Mouse (Mus musculus): ENCODE results near the gene Neb.
A peak's percentile ranks its signal among the peaks of the same experiment; 100 is the strongest.

Neb gene

DNA sequence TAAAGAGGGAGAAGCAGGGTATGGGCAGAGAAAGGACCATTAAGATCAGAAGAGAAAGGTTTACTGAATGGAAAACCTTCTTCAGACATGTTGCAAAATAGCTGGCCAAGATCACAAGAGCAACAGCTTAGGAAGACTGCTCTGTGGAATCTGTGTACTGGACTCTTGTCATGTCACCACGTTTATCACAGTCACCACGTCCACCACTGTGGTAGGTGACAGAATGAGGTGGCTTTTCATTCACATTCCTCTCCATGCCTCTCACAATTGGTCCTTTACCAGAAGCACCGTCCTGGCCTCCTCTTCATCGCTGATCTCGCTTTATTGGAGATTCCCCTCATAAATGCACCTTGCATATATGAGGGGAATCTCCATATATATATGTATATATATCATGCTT lies 71.6 kb downstream of the Neb start:
- no peak for DNase-seq (ENCODE audit: low spot score in 2 of 2)

GRCm38 (mm10) chr2:52304554-52304953 lies 73.7 kb downstream of the Neb start:
- DNase-seq (ENCODE audit: low spot score in 2 of 2) = no peak

GRCm38 (mm10) chr2:52303405-52303804 lies 74.9 kb downstream of the Neb start:
- no peak for DNase-seq (ENCODE audit: low spot score in 2 of 2)

GRCm38 (mm10) chr2:52297969-52298368 lies 80.3 kb downstream of the Neb start:
- no peak for DNase-seq (ENCODE audit: low spot score in 2 of 2)

- DNase-seq (ENCODE audit: low spot score in 2 of 2) = no peak
Measured at GRCm38 (mm10) chr2:52296779-52297178, 81.5 kb downstream of the Neb start.

DNA sequence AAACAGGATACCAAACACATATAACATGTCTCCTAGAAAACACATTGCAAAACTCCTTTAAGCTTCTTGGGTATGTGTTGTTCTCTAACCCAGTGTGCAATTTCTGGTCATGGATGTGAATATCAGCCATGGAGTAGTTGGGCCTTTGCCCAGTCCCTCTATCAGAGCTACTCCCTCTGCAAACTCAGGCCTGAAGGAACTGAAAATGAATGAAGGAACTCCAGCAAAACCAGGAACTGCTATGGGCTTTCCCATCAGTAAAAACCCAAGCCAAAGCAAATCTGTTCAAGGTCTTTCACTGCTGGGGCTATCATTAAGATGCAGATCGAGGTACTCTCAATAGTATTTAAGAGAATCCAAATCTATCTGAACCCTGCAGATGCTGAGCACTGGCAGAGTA lies 90.8 kb downstream of the Neb start:
- no peak for DNase-seq (ENCODE audit: low spot score in 2 of 2)

- no peak for DNase-seq (ENCODE audit: low spot score in 2 of 2)
Measured at GRCm38 (mm10) chr2:52286421-52286820, 91.9 kb downstream of the Neb start.

- DNase-seq (ENCODE audit: low spot score in 2 of 2) = no peak
Measured at GRCm38 (mm10) chr2:52272146-52272545, 106.1 kb downstream of the Neb start.

GRCm38 (mm10) chr2:52270911-52271310 lies 107.4 kb downstream of the Neb start:
- DNase-seq (ENCODE audit: low spot score in 2 of 2) = no peak

DNA sequence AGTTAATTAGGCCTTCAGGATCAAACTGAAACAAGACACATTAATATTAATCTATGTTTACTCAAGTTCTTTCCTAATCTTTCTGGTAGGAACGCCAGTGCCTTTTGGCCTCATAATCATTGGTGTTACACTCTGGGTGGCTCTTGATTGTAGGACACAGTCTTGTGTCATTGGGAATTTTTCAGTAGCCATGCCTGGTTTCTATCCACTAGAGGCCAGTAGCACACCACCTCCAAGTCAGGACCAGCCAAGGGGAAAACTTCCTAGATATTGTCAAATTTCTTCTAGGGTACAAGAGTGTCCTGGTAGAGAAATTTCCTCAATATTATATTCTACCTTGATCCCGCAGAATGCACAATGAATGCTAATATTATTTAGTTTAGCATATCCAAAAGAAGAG lies 116.1 kb downstream of the Neb start:
- peak; percentile 5 to 6 for DNase-seq (ENCODE audit: low spot score in 2 of 2)

- no peak for DNase-seq (ENCODE audit: low spot score in 2 of 2)
Measured at GRCm38 (mm10) chr2:52252037-52252436, 126.2 kb downstream of the Neb start.

DNA sequence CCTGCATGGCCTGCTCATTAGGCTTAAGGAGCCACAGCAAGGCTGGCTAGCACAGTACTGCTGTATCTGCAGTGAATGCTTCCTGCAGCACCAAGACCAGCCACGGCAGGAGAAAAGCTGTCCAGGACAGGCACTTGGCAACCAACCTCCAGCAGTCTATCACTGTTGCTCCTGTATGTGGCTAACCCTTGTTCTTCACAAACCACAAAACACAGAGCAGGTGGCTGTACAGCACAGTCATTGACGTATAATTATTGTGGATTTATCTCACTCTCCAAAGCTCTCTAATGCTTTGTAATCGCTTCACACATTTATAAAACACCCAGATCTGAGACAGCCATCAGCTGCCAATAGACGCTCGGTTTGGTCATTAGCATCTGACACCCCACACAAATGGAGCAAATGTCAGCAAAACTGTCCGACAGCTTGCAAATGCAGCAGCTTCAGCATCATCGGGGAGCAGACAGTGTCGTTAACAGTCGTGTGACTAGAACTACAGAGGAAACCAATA lies 129.9 kb downstream of the Neb start:
- no peak for DNase-seq (ENCODE audit: low spot score in 2 of 2)

GRCm38 (mm10) chr2:52245091-52245490 lies 133.2 kb downstream of the Neb start:
- no peak for DNase-seq (ENCODE audit: low spot score in 2 of 2)

GRCm38 (mm10) chr2:52242691-52243090 lies 135.6 kb downstream of the Neb start:
- no peak for DNase-seq (ENCODE audit: low spot score in 2 of 2)

GRCm38 (mm10) chr2:52237892-52238291 lies 140.4 kb downstream of the Neb start:
- no peak for DNase-seq (ENCODE audit: low spot score in 2 of 2)

GRCm38 (mm10) chr2:52227584-52227983 lies 150.7 kb downstream of the Neb start:
- no peak for DNase-seq (ENCODE audit: low spot score in 2 of 2)

DNA sequence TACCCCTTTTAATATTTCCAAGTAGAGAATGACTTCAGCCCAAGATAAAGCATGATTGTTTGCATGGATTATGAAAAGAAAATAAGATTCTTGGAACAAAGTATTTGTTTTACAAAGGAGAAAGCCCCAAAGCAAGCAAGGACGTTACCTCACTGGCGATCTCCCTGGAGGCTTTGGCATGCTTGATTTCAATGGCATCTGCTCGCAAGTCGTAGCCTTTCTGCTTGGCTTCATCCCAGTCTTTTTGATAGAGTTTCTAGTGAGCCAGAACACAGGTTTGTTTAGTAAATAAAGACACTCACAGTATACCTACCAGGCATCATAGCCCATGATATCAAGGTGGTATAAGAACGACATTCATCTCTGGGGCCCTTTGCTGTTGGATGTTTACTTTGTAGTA lies 153.9 kb downstream of the Neb start:
- no peak for DNase-seq (ENCODE audit: low spot score in 2 of 2)

DNA sequence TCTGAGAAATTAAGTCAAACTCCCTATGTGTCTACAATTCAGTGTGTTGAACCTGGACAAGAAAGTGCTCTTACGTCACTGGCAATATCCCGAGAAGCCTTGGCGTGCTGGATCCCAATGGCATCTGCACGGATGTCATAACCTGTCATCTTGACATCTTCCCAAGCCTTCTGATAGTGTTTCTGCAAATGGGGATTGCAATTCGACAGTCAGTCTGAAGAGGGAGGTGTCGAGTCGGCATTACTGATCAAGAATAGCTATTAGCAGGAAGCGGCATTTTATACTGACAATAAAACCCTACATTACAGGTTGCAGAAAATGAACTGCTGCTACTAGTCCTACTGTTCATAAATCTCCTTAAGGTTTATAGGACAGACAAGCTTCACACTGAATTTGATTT lies 158.2 kb downstream of the Neb start:
- no peak for DNase-seq (ENCODE audit: low spot score in 2 of 2)

- DNase-seq (ENCODE audit: low spot score in 2 of 2) = no peak
Measured at GRCm38 (mm10) chr2:52215945-52216344, 162.3 kb downstream of the Neb start.

DNA sequence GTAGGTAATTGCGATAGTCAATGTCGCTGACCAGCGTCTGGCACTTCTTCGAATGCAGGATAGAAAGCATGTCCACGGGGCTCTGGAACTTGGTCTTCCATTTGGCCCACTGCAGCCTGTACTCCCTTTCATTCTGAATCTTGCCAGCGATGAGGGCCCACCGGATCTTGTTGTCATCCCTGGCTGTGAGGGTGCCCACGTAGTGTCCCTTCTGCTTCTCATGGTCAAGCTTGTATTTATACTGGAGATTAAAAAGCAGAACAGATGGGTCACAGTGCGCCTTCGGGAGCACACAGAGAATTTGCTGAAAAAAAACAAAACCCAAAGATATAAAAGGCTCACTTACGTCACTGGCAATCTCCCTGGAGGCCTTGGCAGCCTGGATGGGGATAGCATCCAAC lies 165.7 kb downstream of the Neb start:
- DNase-seq (ENCODE audit: low spot score in 2 of 2) = no peak

DNA sequence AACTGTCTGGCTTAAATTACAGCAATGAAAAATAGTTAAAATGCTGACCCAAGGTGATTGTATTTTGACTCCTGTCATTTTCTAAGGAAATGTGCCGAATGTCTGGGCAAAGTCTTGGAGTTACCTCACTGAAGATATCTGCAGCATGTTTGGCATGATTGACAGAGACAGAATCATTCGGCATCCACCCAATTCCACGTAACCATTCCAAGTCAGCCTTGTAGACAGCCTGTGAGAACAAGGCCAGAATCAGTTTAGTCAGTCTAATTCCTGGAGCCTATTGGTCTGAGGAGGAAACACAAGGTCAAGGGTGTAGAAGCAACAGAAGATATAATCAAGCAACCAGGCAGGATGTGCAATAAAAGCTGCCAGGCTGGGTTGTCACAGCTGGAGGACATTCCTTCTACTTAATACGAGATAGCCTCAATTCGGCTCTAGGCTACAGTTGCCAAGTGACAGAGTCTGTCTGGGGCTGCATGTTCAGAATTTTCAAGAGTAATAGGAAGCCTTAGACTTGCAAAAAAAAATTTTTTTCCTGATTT lies 166.8 kb downstream of the Neb start:
- no peak for DNase-seq (ENCODE audit: low spot score in 2 of 2)

- no peak for DNase-seq (ENCODE audit: low spot score in 2 of 2)
Measured at GRCm38 (mm10) chr2:52210685-52211084, 167.6 kb downstream of the Neb start.

DNA sequence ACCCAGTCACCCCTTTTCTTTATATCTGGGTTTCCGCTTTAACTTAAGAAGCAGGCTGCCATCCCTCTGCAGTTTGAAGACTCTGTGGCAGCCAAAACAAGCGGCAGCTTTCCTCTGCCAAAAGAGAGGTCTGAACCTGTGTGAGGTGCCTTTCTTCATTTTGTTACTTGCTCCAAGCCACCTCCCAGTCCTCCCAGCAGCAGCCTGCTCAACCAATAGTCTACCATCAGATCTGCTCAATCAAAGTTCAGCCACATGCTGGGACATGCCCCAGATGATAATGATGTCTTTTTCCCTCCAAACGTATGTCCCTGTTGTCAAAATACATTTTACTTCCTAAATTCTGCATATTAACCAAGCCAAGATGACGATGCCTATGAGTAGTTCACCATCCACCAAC lies 173.3 kb downstream of the Neb start:
- DNase-seq (ENCODE audit: low spot score in 2 of 2) = no peak

DNA sequence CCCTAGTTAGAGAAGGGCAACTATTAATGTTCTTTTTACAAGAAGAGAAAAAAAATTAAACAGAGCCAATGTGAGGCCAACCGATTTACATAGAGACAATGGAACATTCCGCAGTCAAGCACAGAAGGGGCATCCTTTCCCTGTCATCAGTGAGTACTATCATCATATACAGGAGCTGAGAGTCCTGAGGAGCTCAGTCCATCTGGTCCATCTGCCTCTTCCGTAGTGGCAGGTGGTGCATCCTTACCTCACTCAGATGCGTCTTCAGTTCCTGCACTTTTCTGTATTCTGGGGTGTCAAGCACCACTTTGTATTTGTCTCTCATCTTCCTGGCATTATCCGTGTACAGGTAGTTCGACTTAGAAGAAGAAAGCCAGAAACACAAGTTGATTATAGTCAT lies 184.6 kb downstream of the Neb start:
- no peak for DNase-seq (ENCODE audit: low spot score in 2 of 2)

Measured in urinary bladder, adult 18-20 months (tissue).